Mouse (Mus musculus) E14TG2a.4 (cell line): ENCODE data around the gene Blmh.

Experiments
- H3K27me3 ChIP-seq: 2 replicates; pipeline ENCODE4 v1.6.1; 2014; ENCODE audit warnings: low read length, control low read depth; ENCODE audit not compliant: insufficient read depth
- H3K36me3 ChIP-seq: 2 replicates; pipeline ENCODE4 v1.6.1; 2014; ENCODE audit warnings: low read length, control low read depth; ENCODE audit not compliant: insufficient read depth
- H3K4me1 ChIP-seq: replicated peaks from 2 replicates; pipeline ENCODE4 v1.6.1; 2014; ENCODE audit warnings: low read depth, low read length, control low read depth
- H3K4me3 ChIP-seq: replicated peaks from 2 replicates; pipeline ENCODE4 v1.5.1; 2014; ENCODE audit warnings: mild to moderate bottlenecking, low read length
- H3K9me3 ChIP-seq: 2 replicates; pipeline ENCODE4 v1.6.1; 2014; ENCODE audit warnings: low read length, control low read depth
- CTCF ChIP-seq: conservative IDR thresholded peaks from 2 replicates; pipeline ENCODE4 v1.5.1; 2014; ENCODE audit warnings: low read length
- NANOG ChIP-seq: IDR thresholded peaks from 2 replicates; pipeline ENCODE4 v1.6.1; 2014; ENCODE audit warnings: borderline replicate concordance, low read length, mixed read lengths
- POU5F1 ChIP-seq: IDR thresholded peaks from 2 replicates; pipeline ENCODE4 v1.6.1; 2014; ENCODE audit warnings: low read length, borderline replicate concordance

Blmh gene

DNA sequence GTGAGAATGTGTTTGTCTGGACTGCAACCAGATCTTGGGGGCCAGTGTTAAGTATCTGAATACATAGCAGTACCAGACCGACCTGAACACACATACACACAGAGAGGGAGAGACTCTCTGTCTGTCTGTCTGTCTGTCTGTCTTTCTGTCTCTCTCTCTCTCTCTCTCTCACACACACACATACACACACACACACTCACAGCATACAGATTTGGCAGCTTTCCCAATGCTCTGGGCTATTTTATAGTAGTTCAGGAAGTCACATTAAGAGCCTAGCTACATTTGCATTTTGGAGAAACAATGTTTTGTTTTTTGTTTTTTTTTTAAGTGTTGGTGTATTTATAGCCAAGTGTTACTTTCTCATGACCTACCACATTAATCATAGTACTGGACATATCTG is 27.5 kb upstream of the Blmh start:
- peaks cover 9% of the 10 kb centered on the region for H3K4me1 ChIP-seq
- H3K36me3 ChIP-seq: no peaks in the 10 kb centered on the region
- no peaks in the 10 kb centered on the region for H3K27me3 ChIP-seq
- TF ChIP-seq CTCF (no peak), POU5F1 (no peak), NANOG (no peak)
- no peak overlapping the region for H3K4me3 ChIP-seq
- no peaks in the 10 kb centered on the region for H3K9me3 ChIP-seq

DNA sequence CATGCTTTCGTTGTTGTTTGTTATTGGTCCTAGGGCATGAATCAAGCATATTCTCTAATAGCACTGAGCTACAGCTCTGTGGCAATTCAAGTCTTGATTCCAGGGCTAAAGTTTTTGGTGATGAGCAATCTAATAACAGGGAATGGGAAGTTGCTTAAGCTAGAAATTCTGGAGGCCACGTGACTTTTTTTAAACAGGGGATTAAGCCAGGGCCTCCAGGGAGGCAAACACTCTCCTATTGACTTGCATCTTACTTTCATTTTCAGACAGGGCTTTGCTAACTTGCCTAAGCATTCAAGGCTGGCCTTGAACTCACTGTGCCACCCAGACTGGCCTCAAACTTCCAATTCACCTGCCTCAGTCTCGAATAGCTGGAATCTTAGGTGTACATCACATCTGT is 26.7 kb upstream of the Blmh start:
- H3K27me3 ChIP-seq: no peaks in the 10 kb centered on the region
- TF ChIP-seq CTCF (no peak), POU5F1 (no peak), NANOG (no peak)
- no peaks in the 10 kb centered on the region for H3K9me3 ChIP-seq

DNA sequence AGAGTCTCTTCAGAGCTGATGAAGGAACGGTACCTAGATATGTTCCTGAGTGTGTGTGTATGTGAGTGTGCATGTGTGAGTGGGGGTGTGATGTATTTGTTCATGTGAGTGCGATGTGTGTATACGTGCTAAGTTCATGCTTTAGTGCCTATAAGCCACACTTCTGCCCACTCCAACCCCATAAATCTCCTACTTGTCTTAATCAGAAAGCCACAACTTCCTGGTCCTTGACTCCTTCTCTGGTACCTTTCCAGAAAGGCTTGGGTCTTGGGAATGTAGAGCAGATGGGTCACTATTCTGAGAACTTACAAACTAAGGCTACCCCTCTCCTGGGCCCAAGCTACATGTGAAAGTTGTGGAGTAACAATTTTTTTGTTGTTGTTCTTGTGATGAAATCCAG is 25.9 kb upstream of the Blmh start:
- Histone ChIP-seq H3K9me3 (no peaks in the 10 kb centered on the region), H3K27me3 (no peaks in the 10 kb centered on the region), H3K4me1 (peaks cover 5% of the 10 kb centered on the region), H3K4me3 (no peak overlapping the region), H3K36me3 (no peaks in the 10 kb centered on the region)
- TF ChIP-seq CTCF (no peak), POU5F1 (no peak), NANOG (no peak)

More for the DNA sequence above, 26.7 kb upstream of the Blmh start:
- Histone ChIP-seq H3K36me3 (no peaks in the 10 kb centered on the region), H3K4me1 (peaks cover 9% of the 10 kb centered on the region), H3K4me3 (no peak overlapping the region)

DNA sequence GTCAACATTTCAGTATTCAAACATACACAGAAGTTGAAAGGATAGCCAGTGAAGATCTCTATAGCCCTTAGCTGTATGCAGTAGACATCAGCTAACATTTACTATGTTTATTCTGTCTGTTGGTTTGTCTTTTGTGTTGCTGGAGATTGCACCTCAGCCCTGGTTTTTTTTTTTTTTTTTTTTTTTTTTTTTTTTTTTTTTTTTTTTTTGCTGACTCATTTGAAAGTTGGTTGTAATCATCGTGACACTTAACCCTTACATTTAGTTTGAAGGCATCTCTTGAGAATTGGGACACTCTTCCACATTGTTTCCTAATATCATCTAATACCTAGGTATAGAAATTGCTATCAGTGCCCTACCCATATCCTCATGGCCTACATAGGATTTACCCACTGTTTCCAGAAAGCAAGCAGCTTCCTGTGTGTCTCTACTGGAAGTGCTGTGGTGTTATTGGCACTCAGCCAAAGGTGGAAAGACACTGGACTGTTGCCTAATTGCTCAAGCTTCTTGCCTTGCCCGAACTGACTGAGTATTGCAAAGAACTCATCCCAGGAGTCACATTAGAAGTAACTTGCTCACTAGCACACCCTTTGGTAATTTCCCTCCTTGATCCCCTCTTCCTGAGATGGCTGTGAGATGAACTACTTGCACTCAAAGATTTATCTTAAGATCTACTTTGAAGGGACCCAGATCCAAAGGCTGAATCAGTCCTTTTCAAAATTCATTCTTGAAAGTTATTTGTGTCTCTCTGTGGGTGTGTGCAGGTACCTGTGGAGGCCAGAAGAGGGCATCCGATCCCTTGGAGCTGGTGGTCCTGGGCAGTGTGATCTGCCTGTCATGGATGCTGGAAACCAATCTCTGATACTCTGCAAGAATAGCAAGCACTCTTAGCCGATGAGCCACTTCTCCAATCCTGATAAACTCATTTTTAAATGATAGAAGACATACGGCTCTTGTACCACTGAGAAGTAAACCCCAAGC is 24.6 kb upstream of the Blmh start:
- Histone ChIP-seq H3K4me3 (no peak overlapping the region), H3K4me1 (no peaks in the 10 kb centered on the region), H3K36me3 (no peaks in the 10 kb centered on the region), H3K9me3 (no peaks in the 10 kb centered on the region), H3K27me3 (no peaks in the 10 kb centered on the region)
- TF ChIP-seq POU5F1: no peak
- no peak for TF ChIP-seq NANOG
- peak; percentile 49 for TF ChIP-seq CTCF

DNA sequence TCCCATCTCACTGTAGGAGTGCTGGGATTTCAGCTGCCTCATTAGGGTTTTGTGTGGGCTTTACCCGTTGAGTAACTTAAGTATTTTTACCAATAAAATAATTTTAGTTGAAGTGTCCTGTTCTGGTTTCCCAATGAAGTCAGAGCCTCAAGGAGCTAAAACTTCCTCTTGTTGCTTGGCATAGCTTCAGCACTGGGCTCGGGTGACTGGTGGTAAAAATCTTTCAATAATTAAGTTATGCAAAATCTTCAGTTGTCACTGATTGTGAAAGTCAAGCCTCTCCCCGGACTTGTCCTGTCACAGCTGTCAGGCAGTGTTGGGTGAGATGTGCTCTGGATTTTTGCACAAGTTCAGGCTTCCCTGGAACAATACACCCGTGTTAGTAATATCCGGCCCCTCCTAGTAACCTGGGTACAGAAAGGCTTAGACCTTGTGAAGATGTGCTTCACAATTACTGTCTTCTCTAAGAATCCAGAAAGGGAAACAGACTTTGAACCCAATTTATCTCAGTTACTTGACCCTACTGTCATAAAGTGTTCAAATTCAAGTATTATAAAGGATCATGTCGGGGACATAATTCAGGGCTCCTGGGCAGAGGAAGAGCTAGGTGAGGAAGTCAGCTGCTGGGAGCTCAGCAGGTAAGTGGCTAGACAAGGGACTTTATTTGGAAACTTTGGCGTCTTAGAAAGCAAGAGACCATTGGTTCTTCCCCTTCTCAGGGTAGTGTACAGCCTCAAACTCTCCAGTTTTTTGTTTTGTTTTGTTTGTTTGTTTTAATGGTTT is 22.8 kb upstream of the Blmh start, which contains the start of gene Tmigd1:
TSS of gene Tmigd1 (plus strand) at position 581 of the 783 bp plus-strand sequence.
- no peaks in the 10 kb centered on the region for H3K27me3 ChIP-seq
- TF ChIP-seq CTCF (no peak), POU5F1 (no peak), NANOG (no peak)
- H3K4me3 ChIP-seq: no peak within 1 kb of the TSS
- no peaks in the 10 kb centered on the region for H3K4me1 ChIP-seq
- no peaks in the 10 kb centered on the region for H3K9me3 ChIP-seq
- no peaks in the 10 kb centered on the region for H3K36me3 ChIP-seq

DNA sequence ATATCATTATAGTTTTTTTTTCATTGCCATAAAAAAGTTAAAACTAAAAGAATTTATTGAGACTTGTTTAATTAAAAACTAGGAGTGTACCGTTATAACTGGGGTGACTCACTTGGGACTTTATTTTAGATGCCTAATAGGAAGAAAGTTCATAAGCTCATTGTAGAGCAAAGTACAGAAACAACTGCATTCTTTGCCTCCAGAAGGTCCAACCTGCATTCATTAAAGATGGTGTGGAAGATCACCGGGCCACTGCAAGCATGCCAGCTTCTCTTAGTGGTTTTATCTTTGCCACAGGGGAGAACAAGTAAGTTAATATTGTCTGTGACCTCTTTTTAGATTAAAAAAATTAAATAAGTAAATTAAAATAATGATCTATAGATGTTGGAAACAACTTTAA is 20.3 kb upstream of the Blmh start:
- TF ChIP-seq NANOG (no peak), CTCF (no peak), POU5F1 (no peak)
- Histone ChIP-seq H3K36me3 (no peaks in the 10 kb centered on the region), H3K9me3 (no peaks in the 10 kb centered on the region), H3K4me3 (no peak overlapping the region), H3K27me3 (no peaks in the 10 kb centered on the region), H3K4me1 (no peaks in the 10 kb centered on the region)

DNA sequence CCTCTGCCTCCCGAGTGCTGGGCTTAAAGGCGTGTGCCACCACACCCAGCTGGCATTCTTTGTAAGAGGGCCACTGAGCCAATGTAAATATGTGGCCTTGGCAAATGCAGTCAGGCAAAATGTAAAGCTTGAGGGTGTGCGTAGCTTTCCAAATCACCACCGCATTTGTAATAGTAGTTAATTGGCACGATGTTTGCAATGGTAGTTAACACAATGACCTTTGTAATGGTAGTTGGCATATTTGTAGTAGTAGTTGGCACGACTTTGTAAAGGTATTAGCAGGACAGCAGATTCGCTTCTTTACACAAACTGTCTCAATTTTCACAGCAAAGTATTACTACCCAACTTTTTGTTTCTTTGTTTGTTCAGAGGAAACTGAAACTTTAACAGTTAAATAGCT is 16.0 kb upstream of the Blmh start:
- 0 out of 2 replicates have a peak, but pooled peaks cover 3% of the 10 kb centered on the region for H3K27me3 ChIP-seq
- H3K9me3 ChIP-seq: no peaks in the 10 kb centered on the region
- no peak overlapping the region for H3K4me3 ChIP-seq
- no peak for TF ChIP-seq POU5F1
- TF ChIP-seq CTCF: no peak
- no peak for TF ChIP-seq NANOG
- H3K4me1 ChIP-seq: peaks cover 6% of the 10 kb centered on the region; the same call in 1 of the 2 replicates
- no peaks in the 10 kb centered on the region for H3K36me3 ChIP-seq
